Mouse (Mus musculus) c-Kit-negative CD71-positive TER-119-positive erythroid progenitor cells, embryonic 14.5 days (primary cell): ENCODE data around the gene Rnf168.

ENCODE experiments used
- DNase-seq: peaks from one replicate; pipeline ENCODE4 v3.0.0-alpha.2; 2013; ENCODE audit warnings: low read depth, low spot score

Gene Rnf168

GRCm38 (mm10) chr16:32312859-32313258, 35.6 kb downstream of the Rnf168 start:
- no peak for DNase-seq

- DNase-seq = no peak
Measured at GRCm38 (mm10) chr16:32316601-32317000, 39.3 kb downstream of the Rnf168 start.

GRCm38 (mm10) chr16:32323953-32324352, 46.7 kb downstream of the Rnf168 start:
- no peak for DNase-seq

- peak; percentile 16 for DNase-seq
Measured at GRCm38 (mm10) chr16:32330876-32331670, 53.8 kb downstream of the Rnf168 start.

- DNase-seq = peak; percentile 91
Measured at GRCm38 (mm10) chr16:32332040-32332555, 54.8 kb downstream of the Rnf168 start, which contains the start of gene Ubxn7. Gene Ubxn7, plus strand, starts transcription at chr16:32332257.

- DNase-seq = peak; percentile 34
Measured at GRCm38 (mm10) chr16:32332556-32333511, 55.6 kb downstream of the Rnf168 start.

GRCm38 (mm10) chr16:32335146-32335545, 57.9 kb downstream of the Rnf168 start:
- no peak for DNase-seq

GRCm38 (mm10) chr16:32336026-32336780, 58.9 kb downstream of the Rnf168 start:
- DNase-seq = no peak

GRCm38 (mm10) chr16:32337001-32337400, 59.7 kb downstream of the Rnf168 start:
- no peak for DNase-seq

- DNase-seq = no peak
Measured at GRCm38 (mm10) chr16:32340451-32340850, 63.2 kb downstream of the Rnf168 start.

- no peak for DNase-seq
Measured at GRCm38 (mm10) chr16:32345521-32345920, 68.3 kb downstream of the Rnf168 start.

- no peak for DNase-seq
Measured at GRCm38 (mm10) chr16:32350776-32351175, 73.5 kb downstream of the Rnf168 start.
